Mouse (Mus musculus) spleen, adult 2 months (tissue): ENCODE data around the gene Cyba.

Experiments
- CTCF ChIP-seq: fragments of 200-500 bp; IDR thresholded peaks from 2 replicates; pipeline ENCODE4 v1.5.1; 2011; ENCODE audit warnings: mild to moderate bottlenecking, inconsistent platforms; ENCODE audit not compliant: insufficient read depth, insufficient read length, insufficient replicate concordance; ENCODE audit errors: extremely low read depth
- POLR2A ChIP-seq: fragments of 200-500 bp; IDR thresholded peaks from 2 replicates; pipeline ENCODE4 v1.6.1; 2011; ENCODE audit warnings: low read depth, low read length, inconsistent platforms

DNA sequence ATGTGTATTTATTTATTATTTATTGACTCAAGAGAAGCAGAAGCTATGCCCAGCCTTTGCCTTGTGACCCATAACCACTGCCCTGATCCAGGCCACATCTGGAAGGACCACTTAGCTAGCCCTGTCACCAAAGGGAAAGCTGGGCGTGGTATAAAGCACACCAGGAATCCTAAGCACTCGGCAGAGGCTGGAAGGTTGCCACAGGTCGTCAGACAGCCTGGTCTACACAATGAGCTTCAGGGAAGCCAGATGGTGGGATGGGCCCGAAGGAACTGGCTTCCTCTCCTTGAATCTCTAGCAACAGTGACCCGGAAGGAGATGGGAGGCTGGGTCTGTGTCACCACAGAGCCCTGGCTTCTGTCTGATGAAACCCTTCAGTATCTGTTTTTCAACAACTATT, 9.1 kb downstream of the Cyba start:
- TF ChIP-seq POLR2A, result no peak
- no peak for TF ChIP-seq CTCF
